Mouse (Mus musculus): Measurements from ENCODE around the gene 2010315B03Rik. TPM values are rescaled to one million over a fixed set of nuclear protein-coding genes. Genes with fewer than 3 reads are reported as not detected.

The 2010315B03Rik gene
- polyA plus RNA-seq, 1 experiment: 0.50 TPM

DNA sequence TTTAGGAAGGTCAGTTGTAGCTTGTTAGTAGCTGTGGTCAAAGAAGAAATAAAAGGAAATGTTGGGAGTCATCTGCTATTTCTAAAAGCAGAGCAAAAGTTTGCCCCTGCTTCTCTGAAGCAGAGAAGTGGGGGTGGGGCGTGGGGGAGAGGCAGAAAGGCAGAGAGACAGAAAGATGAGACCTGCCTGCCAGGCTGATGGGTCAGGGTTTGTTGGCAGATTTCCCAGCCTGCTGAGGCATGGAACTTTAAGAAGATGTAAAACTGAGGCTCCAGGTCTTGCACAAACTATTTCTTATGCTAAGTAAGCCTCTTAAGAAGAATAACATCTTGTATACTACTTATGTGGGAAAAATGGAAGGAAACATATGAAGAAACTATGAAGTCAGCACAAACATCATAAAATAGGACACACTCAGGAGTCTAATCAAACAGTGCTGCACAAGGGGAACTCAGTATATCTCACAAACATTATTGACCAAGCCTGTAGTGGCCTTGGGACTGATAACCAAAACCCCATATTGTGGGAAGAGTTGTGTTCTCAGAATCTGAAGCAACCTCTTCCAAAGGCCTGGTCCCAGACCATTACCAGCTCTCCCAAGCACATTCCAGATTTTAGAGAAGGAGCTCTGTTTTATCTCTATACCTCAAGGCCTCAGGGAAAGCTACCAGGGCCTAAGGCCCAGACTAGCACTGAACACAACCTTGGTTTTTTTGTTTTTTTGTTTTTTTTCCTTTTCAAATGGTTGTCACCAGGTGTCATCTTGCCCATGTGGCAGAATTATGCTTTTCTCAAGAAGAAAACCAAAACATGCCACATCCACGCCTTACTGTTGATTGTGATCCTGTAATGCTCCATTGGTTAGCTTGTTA is 31.7 kb downstream of the 2010315B03Rik start:
- TF ChIP-seq MYOG (IDR thresholded peaks at IDR 0.05; ENCODE audit: control insufficient read depth, extremely low read depth, insufficient read length): no peak
- no peak for TF ChIP-seq USF1 (IDR thresholded peaks at IDR 0.05; ENCODE audit: low read depth)
- TF ChIP-seq FOSL1 (IDR thresholded peaks at IDR 0.05; ENCODE audit: insufficient read depth, low read length, poor library complexity, severe bottlenecking): no peak
- no peak for TF ChIP-seq MYOD1 (IDR thresholded peaks at IDR 0.05; ENCODE audit: control insufficient read depth, insufficient read length, low read depth)
- TF ChIP-seq MAX (IDR thresholded peaks at IDR 0.05): no peak
- no peak for TF ChIP-seq CTCF (IDR thresholded peaks at IDR 0.05; ENCODE audit: control insufficient read depth, insufficient read depth, insufficient read length)
- no peak for TF ChIP-seq CEBPB (IDR thresholded peaks at IDR 0.05; ENCODE audit: low read depth)
- no peaks in the 10 kb centered on the region for H3K27me3 ChIP-seq (ENCODE audit: control insufficient read depth, insufficient read depth, insufficient read length)
- H3K4me3 ChIP-seq (ENCODE audit: insufficient read depth, poor library complexity, severe bottlenecking): peak overlapping the region; percentile 38
- peaks cover 15% of the 10 kb centered on the region for H3K79me2 ChIP-seq (ENCODE audit: control insufficient read depth, insufficient read depth)
- no peak overlapping the region for H3ac ChIP-seq (ENCODE audit: control insufficient read depth, insufficient read length, low read depth)
- no peaks in the 10 kb centered on the region for H3K36me3 ChIP-seq (ENCODE audit: control insufficient read depth, insufficient read depth)
- H3K79me3 ChIP-seq (ENCODE audit: low read depth): peaks cover 2% of the 10 kb centered on the region

DNA sequence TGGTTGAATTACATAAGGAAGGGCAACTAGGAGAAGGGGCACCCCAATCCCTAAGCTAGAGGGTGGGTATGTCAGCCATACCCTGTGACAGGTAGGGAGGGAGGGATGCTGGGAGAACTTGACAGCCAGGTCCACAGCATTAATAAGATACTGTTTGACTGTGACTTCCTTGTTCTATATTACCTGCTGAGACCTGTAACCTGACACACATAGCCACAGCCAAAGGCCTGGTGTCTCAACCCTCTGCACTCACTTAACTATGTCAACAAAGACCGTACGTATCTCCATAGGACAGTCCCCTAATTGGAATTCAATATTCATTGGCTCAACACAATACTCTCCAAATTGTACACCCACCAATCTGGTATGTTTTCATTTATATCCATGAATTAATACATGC is 33.2 kb downstream of the 2010315B03Rik start:
- Histone ChIP-seq H3ac (ENCODE audit: control insufficient read depth, insufficient read length, low read depth) (no peak overlapping the region), H3K36me3 (ENCODE audit: control insufficient read depth, insufficient read depth) (peaks cover 3% of the 10 kb centered on the region)
- TF ChIP-seq CEBPB (IDR thresholded peaks at IDR 0.05; ENCODE audit: low read depth): no peak
- TF ChIP-seq FOSL1 (IDR thresholded peaks at IDR 0.05; ENCODE audit: insufficient read depth, low read length, poor library complexity, severe bottlenecking): no peak
- TF ChIP-seq MYOD1 (IDR thresholded peaks at IDR 0.05; ENCODE audit: control insufficient read depth, insufficient read length, low read depth): no peak
- TF ChIP-seq USF1 (IDR thresholded peaks at IDR 0.05; ENCODE audit: low read depth): no peak
- TF ChIP-seq MYOG (IDR thresholded peaks at IDR 0.05; ENCODE audit: control insufficient read depth, extremely low read depth, insufficient read length): no peak
- no peak for TF ChIP-seq MAX (IDR thresholded peaks at IDR 0.05)
- TF ChIP-seq CTCF (IDR thresholded peaks at IDR 0.05; ENCODE audit: control insufficient read depth, insufficient read depth, insufficient read length): no peak

DNA sequence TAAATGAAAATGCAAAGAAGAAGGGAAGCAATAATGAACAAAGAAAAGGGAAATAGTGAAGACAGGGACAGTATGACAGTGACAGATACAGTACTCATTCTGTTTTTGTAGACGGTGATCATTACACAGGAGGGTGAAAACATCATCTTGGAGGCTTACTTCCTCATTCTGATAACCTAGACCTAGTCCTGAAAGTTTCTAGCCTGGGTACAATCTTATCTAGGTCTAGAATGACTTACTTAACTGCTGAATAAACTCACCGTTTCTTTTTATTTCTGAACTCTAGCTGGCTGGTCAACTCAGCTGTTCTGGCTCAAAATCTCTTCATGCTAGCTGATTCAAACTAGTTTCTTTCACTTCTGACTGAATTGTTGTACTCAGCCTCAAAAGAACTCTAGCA is 37.4 kb downstream of the 2010315B03Rik start:
- Histone ChIP-seq H3K79me3 (ENCODE audit: low read depth) (peaks cover 2% of the 10 kb centered on the region), H3K36me3 (ENCODE audit: control insufficient read depth, insufficient read depth) (peaks cover 16% of the 10 kb centered on the region), H3ac (ENCODE audit: control insufficient read depth, insufficient read length, low read depth) (no peak overlapping the region), H3K79me2 (ENCODE audit: control insufficient read depth, insufficient read depth) (peaks cover 15% of the 10 kb centered on the region), H3K27me3 (ENCODE audit: control insufficient read depth, insufficient read depth, insufficient read length) (no peaks in the 10 kb centered on the region), H3K4me3 (ENCODE audit: insufficient read depth, poor library complexity, severe bottlenecking) (no peak overlapping the region)
- TF ChIP-seq MYOG (IDR thresholded peaks at IDR 0.05; ENCODE audit: control insufficient read depth, extremely low read depth, insufficient read length) (no peak), MAX (IDR thresholded peaks at IDR 0.05) (no peak), USF1 (IDR thresholded peaks at IDR 0.05; ENCODE audit: low read depth) (no peak), CEBPB (IDR thresholded peaks at IDR 0.05; ENCODE audit: low read depth) (no peak), CTCF (IDR thresholded peaks at IDR 0.05; ENCODE audit: control insufficient read depth, insufficient read depth, insufficient read length) (no peak), MYOD1 (IDR thresholded peaks at IDR 0.05; ENCODE audit: control insufficient read depth, insufficient read length, low read depth) (no peak), FOSL1 (IDR thresholded peaks at IDR 0.05; ENCODE audit: insufficient read depth, low read length, poor library complexity, severe bottlenecking) (no peak)

More for the DNA sequence above, 33.2 kb downstream of the 2010315B03Rik start:
- H3K27me3 ChIP-seq (ENCODE audit: control insufficient read depth, insufficient read depth, insufficient read length): no peaks in the 10 kb centered on the region
- H3K4me3 ChIP-seq (ENCODE audit: insufficient read depth, poor library complexity, severe bottlenecking): no peak overlapping the region
- H3K79me3 ChIP-seq (ENCODE audit: low read depth): peaks cover 2% of the 10 kb centered on the region
- peaks cover 15% of the 10 kb centered on the region for H3K79me2 ChIP-seq (ENCODE audit: control insufficient read depth, insufficient read depth)

DNA sequence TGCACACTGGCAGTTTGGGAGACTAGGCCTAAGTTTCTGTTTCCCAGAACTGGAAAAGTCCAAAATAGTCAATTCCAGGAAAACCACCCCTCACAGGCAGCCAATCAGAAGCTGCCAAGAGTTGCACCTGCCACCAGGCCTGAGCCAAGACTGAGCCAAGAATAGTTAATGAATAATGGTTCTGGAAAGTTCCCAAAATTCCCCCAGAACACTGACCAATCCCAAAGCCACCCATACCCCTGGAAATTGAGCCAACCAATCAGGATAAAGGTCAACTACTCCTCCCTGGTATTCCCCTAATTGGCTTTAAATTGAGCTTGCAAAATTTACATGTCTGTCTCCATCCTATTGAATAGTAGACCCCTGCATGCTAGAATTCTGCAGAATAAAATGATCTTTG is 39.3 kb downstream of the 2010315B03Rik start:
- Histone ChIP-seq H3K4me3 (ENCODE audit: insufficient read depth, poor library complexity, severe bottlenecking) (no peak overlapping the region), H3K79me3 (ENCODE audit: low read depth) (no peaks in the 10 kb centered on the region), H3K36me3 (ENCODE audit: control insufficient read depth, insufficient read depth) (peaks cover 30% of the 10 kb centered on the region), H3ac (ENCODE audit: control insufficient read depth, insufficient read length, low read depth) (no peak overlapping the region), H3K27me3 (ENCODE audit: control insufficient read depth, insufficient read depth, insufficient read length) (no peaks in the 10 kb centered on the region), H3K79me2 (ENCODE audit: control insufficient read depth, insufficient read depth) (peaks cover 1% of the 10 kb centered on the region)
- TF ChIP-seq USF1 (IDR thresholded peaks at IDR 0.05; ENCODE audit: low read depth): no peak

- Histone ChIP-seq H3ac (ENCODE audit: control insufficient read depth, insufficient read length, low read depth) (no peak overlapping the region), H3K4me3 (ENCODE audit: insufficient read depth, poor library complexity, severe bottlenecking) (no peak overlapping the region), H3K79me3 (ENCODE audit: low read depth) (no peaks in the 10 kb centered on the region), H3K27me3 (ENCODE audit: control insufficient read depth, insufficient read depth, insufficient read length) (no peaks in the 10 kb centered on the region), H3K36me3 (ENCODE audit: control insufficient read depth, insufficient read depth) (peaks cover 22% of the 10 kb centered on the region), H3K79me2 (ENCODE audit: control insufficient read depth, insufficient read depth) (no peaks in the 10 kb centered on the region)
- no peak for TF ChIP-seq CTCF (IDR thresholded peaks at IDR 0.05; ENCODE audit: control insufficient read depth, insufficient read depth, insufficient read length)
- no peak for TF ChIP-seq MYOD1 (IDR thresholded peaks at IDR 0.05; ENCODE audit: control insufficient read depth, insufficient read length, low read depth)
- TF ChIP-seq CEBPB (IDR thresholded peaks at IDR 0.05; ENCODE audit: low read depth): no peak
- TF ChIP-seq MAX (IDR thresholded peaks at IDR 0.05): no peak
- no peak for TF ChIP-seq USF1 (IDR thresholded peaks at IDR 0.05; ENCODE audit: low read depth)
- no peak for TF ChIP-seq MYOG (IDR thresholded peaks at IDR 0.05; ENCODE audit: control insufficient read depth, extremely low read depth, insufficient read length)
- no peak for TF ChIP-seq FOSL1 (IDR thresholded peaks at IDR 0.05; ENCODE audit: insufficient read depth, low read length, poor library complexity, severe bottlenecking)
These were observed 44.6 kb downstream of the 2010315B03Rik start for GRCm38 (mm10) chr9:124267929-124268328.

Measured in C2C12 (cell line).